In genomic region chr13:43975801-43976200, GRCm38 (mm10) we compare ENCODE assay signal across 18 mouse cellular contexts.
DNase-seq lines count a peak whose midpoint lies in the region; ATAC-seq lines count a peak whose summit lies in the region.
"Had no signal": no experiment of that assay in that cellular context is flagged by ENCODE, and none has a peak within 500 bp of the region (broad histone marks: within the 10 kb centered on the region; RNA-seq: fewer than 3 reads in every experiment).

No protein-coding gene starts in this region.

- 54% methylated on average over 7 of the region's 7 CpGs for WGBS in forebrain, embryonic 12.5 days
- WGBS in forebrain, embryonic 16.5 days, result 43% methylated on average over 7 of the region's 7 CpGs
- WGBS in midbrain, embryonic 11.5 days, result 71% methylated on average over 7 of the region's 7 CpGs
- 64% methylated on average over 7 of the region's 7 CpGs for WGBS in midbrain, embryonic 15.5 days
- WGBS in limb, embryonic 10.5 days, result 86% methylated on average over 7 of the region's 7 CpGs
- WGBS in intestine, embryonic 15.5 days, result 79% methylated on average over 7 of the region's 7 CpGs

- H3K36me3 ChIP-seq in forebrain, embryonic 12.5 days (replicated peaks), result no peaks in the 10 kb centered on the region
- H3K36me3 ChIP-seq in forebrain, embryonic 16.5 days (ENCODE audit: control insufficient read depth, insufficient read depth), result no peaks in the 10 kb centered on the region
- H3K36me3 ChIP-seq in midbrain, embryonic 11.5 days (ENCODE audit: control insufficient read depth, insufficient read depth, low read length), result no peaks in the 10 kb centered on the region
- no peaks in the 10 kb centered on the region for H3K36me3 ChIP-seq in midbrain, embryonic 15.5 days (replicated peaks)
- H3K36me3 ChIP-seq in limb, embryonic 10.5 days, result no peaks in the 10 kb centered on the region
- H3K36me3 ChIP-seq in intestine, embryonic 15.5 days, result no peaks in the 10 kb centered on the region
- H3K36me3 ChIP-seq: embryonic facial prominence, embryonic 13.5 days; heart, embryonic 13.5 days; hindbrain, embryonic 13.5 days had no signal

- H3K4me1 ChIP-seq in forebrain, embryonic 12.5 days, result peaks cover 13% of the 10 kb centered on the region; the same call in 1 of the 2 replicates
- peaks cover 5% of the 10 kb centered on the region for H3K4me1 ChIP-seq in forebrain, embryonic 16.5 days (replicated peaks; ENCODE audit: control insufficient read depth, insufficient read depth, low read length)
- no peaks in the 10 kb centered on the region for H3K4me1 ChIP-seq in midbrain, embryonic 11.5 days (ENCODE audit: control insufficient read depth, insufficient read depth, low read length)
- no peaks in the 10 kb centered on the region for H3K4me1 ChIP-seq in midbrain, embryonic 15.5 days
- H3K4me1 ChIP-seq in limb, embryonic 10.5 days, result no peaks in the 10 kb centered on the region
- H3K4me1 ChIP-seq in intestine, embryonic 15.5 days (replicated peaks), result no peaks in the 10 kb centered on the region
- H3K4me1 ChIP-seq: embryonic facial prominence, embryonic 13.5 days had no signal

- DNase-seq in midbrain, embryonic 11.5 days (ENCODE audit: low spot score, missing footprints), result peak; percentile 83
- no peak for DNase-seq in limb, embryonic 10.5 days (ENCODE audit: low spot score)
- no peak for DNase-seq in liver
- DNase-seq in adrenal gland, adult 8-10 months, result no peak
- DNase-seq: cerebellum, adult 11-12 months; cerebellum, adult 9-10 months; cerebellum, postnatal 25 days; forebrain, postnatal 0 days; gastrocnemius, postnatal 14 days; heart, postnatal 36 days; kidney, adult 11 months had no signal

- no peaks in the 10 kb centered on the region for H3K9me3 ChIP-seq in forebrain, embryonic 12.5 days
- H3K9me3 ChIP-seq in forebrain, embryonic 16.5 days (ENCODE audit: control insufficient read depth, low read length), result no peaks in the 10 kb centered on the region
- no peaks in the 10 kb centered on the region for H3K9me3 ChIP-seq in midbrain, embryonic 11.5 days (ENCODE audit: control insufficient read depth, low read length)
- H3K9me3 ChIP-seq in midbrain, embryonic 15.5 days, result no peaks in the 10 kb centered on the region
- no peaks in the 10 kb centered on the region for H3K9me3 ChIP-seq in limb, embryonic 10.5 days (replicated peaks)
- no peaks in the 10 kb centered on the region for H3K9me3 ChIP-seq in intestine, embryonic 15.5 days
- H3K9me3 ChIP-seq: embryonic facial prominence, embryonic 13.5 days; heart, embryonic 13.5 days; hindbrain, embryonic 13.5 days had no signal

- H3K4me3 ChIP-seq in forebrain, embryonic 12.5 days (replicated peaks), result no peak overlapping the region
- H3K4me3 ChIP-seq in forebrain, embryonic 16.5 days (replicated peaks; ENCODE audit: low read length), result no peak overlapping the region
- no peak overlapping the region for H3K4me3 ChIP-seq in midbrain, embryonic 11.5 days (ENCODE audit: low read depth, low read length)
- H3K4me3 ChIP-seq in midbrain, embryonic 15.5 days, result no peak overlapping the region
- H3K4me3 ChIP-seq in limb, embryonic 10.5 days, result no peak overlapping the region
- no peak overlapping the region for H3K4me3 ChIP-seq in intestine, embryonic 15.5 days (replicated peaks)
- H3K4me3 ChIP-seq: embryonic facial prominence, embryonic 13.5 days; heart, embryonic 13.5 days; hindbrain, embryonic 13.5 days had no signal

- H3K9ac ChIP-seq in forebrain, embryonic 12.5 days, result no peak overlapping the region
- no peak overlapping the region for H3K9ac ChIP-seq in forebrain, embryonic 16.5 days (replicated peaks; ENCODE audit: low read depth, low read length)
- no peak overlapping the region for H3K9ac ChIP-seq in midbrain, embryonic 11.5 days (ENCODE audit: low read length)
- H3K9ac ChIP-seq in midbrain, embryonic 15.5 days, result no peak overlapping the region
- H3K9ac ChIP-seq in intestine, embryonic 15.5 days, result no peak overlapping the region
- H3K9ac ChIP-seq: embryonic facial prominence, embryonic 13.5 days; forebrain, postnatal 0 days; heart, embryonic 13.5 days; hindbrain, embryonic 13.5 days had no signal

- H3K27ac ChIP-seq in forebrain, embryonic 12.5 days, result 0 out of 2 replicates have a peak overlapping the region, but pooled peaks have one; percentile 46
- H3K27ac ChIP-seq in forebrain, embryonic 16.5 days (ENCODE audit: low read length), result no peak overlapping the region
- no peak overlapping the region for H3K27ac ChIP-seq in midbrain, embryonic 11.5 days (ENCODE audit: low read depth, low read length)
- H3K27ac ChIP-seq in midbrain, embryonic 15.5 days, result no peak overlapping the region
- peak overlapping the region; percentile 26; the same call in 1 of the 2 replicates for H3K27ac ChIP-seq in limb, embryonic 10.5 days
- H3K27ac ChIP-seq in intestine, embryonic 15.5 days, result no peak overlapping the region
- H3K27ac ChIP-seq: embryonic facial prominence, embryonic 13.5 days; heart, embryonic 13.5 days; hindbrain, embryonic 13.5 days had no signal

- ATAC-seq in forebrain, embryonic 12.5 days (ENCODE audit: low FRiP score), result no peak
- no peak for ATAC-seq in forebrain, embryonic 16.5 days
- no peak for ATAC-seq in midbrain, embryonic 11.5 days (ENCODE audit: low FRiP score)
- no peak for ATAC-seq in midbrain, embryonic 15.5 days (replicated peaks)
- no peak for ATAC-seq in intestine, embryonic 15.5 days
- ATAC-seq: forebrain, postnatal 0 days had no signal

- H3K4me2 ChIP-seq in forebrain, embryonic 12.5 days, result no peak overlapping the region
- no peak overlapping the region for H3K4me2 ChIP-seq in forebrain, embryonic 16.5 days (ENCODE audit: low read length)
- no peak overlapping the region for H3K4me2 ChIP-seq in midbrain, embryonic 11.5 days
- H3K4me2 ChIP-seq in midbrain, embryonic 15.5 days, result no peak overlapping the region
- H3K4me2 ChIP-seq in intestine, embryonic 15.5 days (replicated peaks), result no peak overlapping the region
- H3K4me2 ChIP-seq: heart, embryonic 13.5 days; hindbrain, embryonic 13.5 days had no signal

- no peaks in the 10 kb centered on the region for H3K27me3 ChIP-seq in forebrain, embryonic 12.5 days
- H3K27me3 ChIP-seq in forebrain, embryonic 16.5 days (replicated peaks; ENCODE audit: control insufficient read depth, insufficient read depth, low read length), result no peaks in the 10 kb centered on the region
- no peaks in the 10 kb centered on the region for H3K27me3 ChIP-seq in midbrain, embryonic 11.5 days (ENCODE audit: control insufficient read depth, insufficient read depth, low read length)
- H3K27me3 ChIP-seq in midbrain, embryonic 15.5 days (replicated peaks), result no peaks in the 10 kb centered on the region
- no peaks in the 10 kb centered on the region for H3K27me3 ChIP-seq in limb, embryonic 10.5 days (ENCODE audit: low read depth, poor library complexity, severe bottlenecking)
- H3K27me3 ChIP-seq in intestine, embryonic 15.5 days (replicated peaks), result no peaks in the 10 kb centered on the region
- H3K27me3 ChIP-seq: embryonic facial prominence, embryonic 13.5 days; heart, embryonic 13.5 days; hindbrain, embryonic 13.5 days had no signal

Comparison
In these comparisons a context has a peak if more than half of its experiments do, and no peak if none do; other contexts are left out.
1. H3K27ac ChIP-seq: peak in forebrain, embryonic 12.5 days (single experiment) and limb, embryonic 10.5 days (single experiment); none in forebrain, embryonic 16.5 days (single experiment), midbrain, embryonic 11.5 days (single experiment), midbrain, embryonic 15.5 days (single experiment) and intestine, embryonic 15.5 days (single experiment).